Mouse (Mus musculus): ENCODE measurements around the gene Zbtb3.

GRCm38 (mm10) chr19:8853117-8853516 lies 50.8 kb downstream of the Zbtb3 start:
- no peak for TF ChIP-seq CTCF (IDR thresholded peaks at IDR 0.05; ENCODE audit: low read depth)
- no peak for TF ChIP-seq EP300 (optimal IDR thresholded peaks at IDR 0.05)

Data from stomach, postnatal 0 days (tissue).